Mouse (Mus musculus): ENCODE data around the gene Syn3.

Syn3 gene

GRCm38 (mm10) chr10:86369346-86369745, 129.3 kb downstream of the Syn3 start:
- DNase-seq (ENCODE audit: low spot score in 2 of 2): no peak

GRCm38 (mm10) chr10:86368811-86369210, 129.9 kb downstream of the Syn3 start:
- peak; percentile 74 to 75 for DNase-seq (ENCODE audit: low spot score in 2 of 2)

DNA sequence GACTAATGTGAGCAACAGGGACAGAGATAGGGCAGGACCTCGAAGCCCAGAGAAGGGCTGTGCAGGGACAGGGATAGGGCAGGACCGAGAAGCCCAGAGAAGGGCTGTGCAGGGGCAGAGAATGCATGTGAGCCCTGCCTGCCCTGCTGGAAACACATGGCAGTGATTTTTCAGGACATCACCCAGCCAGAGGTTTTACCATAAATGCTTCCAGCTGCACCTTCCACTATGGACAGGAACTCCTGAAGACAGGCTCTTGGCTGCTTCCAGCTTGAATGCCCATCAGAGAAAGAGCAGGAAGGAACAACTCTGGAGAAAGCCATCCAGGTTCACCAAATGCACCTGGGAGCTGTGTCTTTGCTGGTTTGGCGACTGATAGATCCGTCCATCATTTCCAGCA, 131.3 kb downstream of the Syn3 start:
- no peak for DNase-seq (ENCODE audit: low spot score in 2 of 2)

DNA sequence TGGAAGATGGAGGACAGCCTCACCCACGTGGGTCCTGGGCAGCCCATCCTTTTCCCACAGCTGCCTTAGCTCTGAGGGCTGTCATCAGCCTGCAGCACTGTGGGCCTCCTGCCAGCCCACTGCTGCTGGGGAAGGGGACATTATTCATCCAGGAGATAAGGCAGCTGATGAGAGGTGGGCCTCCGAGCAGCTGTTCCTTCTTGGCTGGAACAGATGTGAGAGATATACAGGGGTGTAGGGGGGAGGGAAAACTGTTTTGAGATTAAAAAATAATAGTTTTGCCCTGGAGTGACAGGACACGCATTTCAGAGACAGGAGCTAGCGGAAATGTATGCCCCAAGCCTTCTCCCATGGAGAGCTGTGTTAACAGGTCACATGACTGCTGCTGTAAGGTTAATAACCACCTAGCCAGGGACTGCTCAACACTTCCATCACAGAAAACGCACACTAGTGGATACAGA, 133.0 kb downstream of the Syn3 start:
- peak; percentile 66 to 71 for DNase-seq (ENCODE audit: low spot score in 2 of 2)

- no peak for DNase-seq (ENCODE audit: low spot score in 2 of 2)
Measured at GRCm38 (mm10) chr10:86363669-86364309, 134.9 kb downstream of the Syn3 start.

- no peak for DNase-seq (ENCODE audit: low spot score in 2 of 2)
Measured at GRCm38 (mm10) chr10:86359699-86360098, 139.0 kb downstream of the Syn3 start.

GRCm38 (mm10) chr10:86359208-86359607, 139.5 kb downstream of the Syn3 start:
- no peak for DNase-seq (ENCODE audit: low spot score in 2 of 2)

GRCm38 (mm10) chr10:86358307-86358975, 140.3 kb downstream of the Syn3 start:
- DNase-seq (ENCODE audit: low spot score in 2 of 2): no peak

DNA sequence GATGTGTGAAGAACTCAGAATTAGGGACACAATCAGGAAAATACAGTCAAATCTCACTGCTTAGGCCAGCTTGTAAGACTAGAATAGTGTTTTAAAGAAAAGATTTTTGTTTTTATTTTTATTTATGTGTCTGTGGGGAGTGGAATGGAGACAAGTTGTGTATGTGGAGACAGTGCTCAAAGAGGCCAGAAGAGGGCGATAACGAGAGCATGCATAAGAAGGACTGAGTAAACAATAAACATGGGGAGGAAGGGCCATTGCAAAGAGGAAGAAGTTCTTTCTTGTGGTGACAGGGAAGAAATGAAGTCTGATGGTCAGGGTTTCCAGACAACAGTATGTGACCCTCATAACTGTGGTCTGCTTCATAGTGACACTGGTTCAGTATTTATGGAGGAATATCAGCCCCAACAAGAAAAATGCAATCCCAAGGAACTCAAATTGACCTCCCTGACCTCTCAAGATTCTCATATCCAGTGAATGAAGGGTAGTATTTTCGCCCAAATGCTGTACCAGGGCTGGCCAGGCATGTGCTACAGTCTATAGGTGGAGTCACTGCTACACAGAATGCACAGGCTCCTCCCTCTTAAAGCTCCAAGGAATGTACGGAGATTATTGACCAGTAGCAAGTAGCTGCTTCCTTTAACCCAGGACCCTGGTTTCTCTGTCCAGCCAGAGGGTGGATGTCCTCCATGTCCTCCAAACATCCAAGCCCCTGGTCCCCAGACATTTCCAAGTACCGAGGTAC, 141.7 kb downstream of the Syn3 start:
- no peak for DNase-seq (ENCODE audit: low spot score in 2 of 2)

DNA sequence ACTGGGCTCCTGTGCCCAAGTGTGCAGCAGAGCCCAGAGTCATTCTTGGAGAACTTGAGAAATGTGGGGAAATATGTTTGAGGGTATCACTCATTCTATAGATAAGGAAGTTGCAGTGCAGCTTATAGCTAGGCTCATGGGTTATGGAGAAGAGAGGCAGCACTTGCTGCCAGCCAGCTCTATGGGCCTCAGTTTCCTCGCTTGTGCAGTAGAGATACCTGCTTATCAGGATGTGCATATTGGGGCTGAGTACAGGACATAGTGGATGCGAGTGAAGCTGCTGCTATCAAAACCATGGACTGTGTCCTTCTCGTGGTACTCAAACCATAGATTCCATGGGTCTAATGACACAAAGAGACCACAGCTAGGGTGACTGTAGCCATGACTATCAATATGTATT, 146.2 kb downstream of the Syn3 start:
- no peak for DNase-seq (ENCODE audit: low spot score in 2 of 2)

GRCm38 (mm10) chr10:86351287-86351686, 147.4 kb downstream of the Syn3 start:
- no peak for DNase-seq (ENCODE audit: low spot score in 2 of 2)

GRCm38 (mm10) chr10:86346235-86346840, 152.4 kb downstream of the Syn3 start:
- DNase-seq (ENCODE audit: low spot score in 2 of 2): no peak

DNA sequence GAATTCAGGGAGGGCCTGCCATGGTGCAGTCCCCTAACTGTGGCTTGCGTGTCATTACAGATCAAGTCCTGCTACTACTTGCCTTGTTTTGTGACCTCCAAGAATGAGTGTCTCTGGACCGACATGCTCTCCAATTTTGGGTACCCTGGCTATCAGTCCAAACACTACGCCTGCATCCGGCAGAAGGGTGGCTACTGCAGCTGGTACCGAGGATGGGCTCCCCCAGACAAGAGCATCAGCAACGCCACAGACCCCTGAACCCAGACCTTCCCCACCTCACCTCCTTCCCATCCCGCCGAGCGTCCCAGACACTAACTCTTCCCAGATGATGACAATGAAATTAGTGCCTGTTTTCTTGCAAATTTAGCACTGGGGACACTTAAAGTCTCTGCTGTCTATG, 153.1 kb downstream of the Syn3 start:
- no peak for DNase-seq (ENCODE audit: low spot score in 2 of 2)

- peak in 1 of 2 experiments; percentile 40 for DNase-seq (ENCODE audit: low spot score in 2 of 2)
Measured at GRCm38 (mm10) chr10:86344654-86345053, 154.0 kb downstream of the Syn3 start.

- DNase-seq (ENCODE audit: low spot score in 2 of 2): no peak
Measured at GRCm38 (mm10) chr10:86343931-86344330, 154.8 kb downstream of the Syn3 start.

- DNase-seq (ENCODE audit: low spot score in 2 of 2): no peak
Measured at GRCm38 (mm10) chr10:86343362-86343761, 155.3 kb downstream of the Syn3 start.

DNA sequence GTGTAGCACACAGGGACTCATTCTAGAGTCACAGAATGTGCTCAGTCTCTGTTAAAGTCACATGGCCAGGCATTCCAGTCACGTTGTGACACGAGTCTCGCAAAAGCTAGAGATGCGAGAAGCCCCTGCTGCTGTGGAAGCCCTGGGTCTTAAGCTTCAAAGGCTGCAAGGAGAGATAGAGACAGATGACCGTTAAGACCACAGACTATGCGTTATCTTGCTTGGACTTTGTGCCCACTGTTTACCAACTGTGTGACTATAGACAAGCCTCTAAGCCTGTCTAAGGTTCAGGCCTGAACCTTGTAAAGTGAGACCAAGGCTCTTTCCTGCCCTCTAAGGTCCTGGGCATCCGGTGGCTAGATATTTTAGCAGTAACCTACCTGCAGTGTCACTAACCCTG, 156.0 kb downstream of the Syn3 start:
- DNase-seq (ENCODE audit: low spot score in 2 of 2): no peak

DNA sequence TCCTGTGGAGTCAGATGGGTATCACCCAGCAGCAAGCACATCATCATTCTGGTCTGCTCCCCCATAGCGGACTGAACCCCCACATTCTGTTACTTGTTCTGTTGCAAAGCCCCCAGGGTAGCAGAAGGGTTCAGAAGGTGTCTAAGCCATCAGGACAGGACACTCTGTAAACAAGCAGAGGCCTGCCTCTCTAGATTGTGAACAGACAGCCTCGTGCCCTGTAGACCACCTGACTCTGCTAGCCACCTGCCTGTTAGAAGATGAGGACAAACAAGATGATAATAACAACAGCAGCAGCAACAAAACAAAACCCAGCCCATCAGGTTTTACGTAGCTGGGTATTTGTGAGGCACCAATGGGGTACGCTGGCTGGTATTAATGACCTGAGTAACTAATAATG, 156.5 kb downstream of the Syn3 start:
- no peak for DNase-seq (ENCODE audit: low spot score in 2 of 2)

DNA sequence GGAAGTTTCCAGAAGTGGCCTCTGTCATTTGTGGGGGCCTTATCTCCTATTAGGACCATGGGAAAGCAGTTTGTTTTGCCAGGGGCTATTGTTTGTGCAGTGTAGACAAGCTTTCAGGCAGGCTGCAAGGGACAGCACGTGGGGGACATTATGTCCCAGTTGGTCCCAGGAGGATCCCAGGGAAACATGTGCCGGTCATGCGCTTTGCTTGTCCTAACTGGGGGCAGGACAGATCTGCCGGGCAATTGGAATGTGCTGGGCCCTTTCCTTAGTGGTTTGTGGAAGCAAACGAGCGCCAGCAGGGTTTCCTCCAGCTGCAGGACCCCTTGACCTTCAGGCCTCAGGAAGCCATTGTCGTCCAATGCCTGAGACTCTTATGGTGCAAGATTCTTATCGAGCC, 157.1 kb downstream of the Syn3 start:
- DNase-seq (ENCODE audit: low spot score in 2 of 2): peak; percentile 92 to 97

DNA sequence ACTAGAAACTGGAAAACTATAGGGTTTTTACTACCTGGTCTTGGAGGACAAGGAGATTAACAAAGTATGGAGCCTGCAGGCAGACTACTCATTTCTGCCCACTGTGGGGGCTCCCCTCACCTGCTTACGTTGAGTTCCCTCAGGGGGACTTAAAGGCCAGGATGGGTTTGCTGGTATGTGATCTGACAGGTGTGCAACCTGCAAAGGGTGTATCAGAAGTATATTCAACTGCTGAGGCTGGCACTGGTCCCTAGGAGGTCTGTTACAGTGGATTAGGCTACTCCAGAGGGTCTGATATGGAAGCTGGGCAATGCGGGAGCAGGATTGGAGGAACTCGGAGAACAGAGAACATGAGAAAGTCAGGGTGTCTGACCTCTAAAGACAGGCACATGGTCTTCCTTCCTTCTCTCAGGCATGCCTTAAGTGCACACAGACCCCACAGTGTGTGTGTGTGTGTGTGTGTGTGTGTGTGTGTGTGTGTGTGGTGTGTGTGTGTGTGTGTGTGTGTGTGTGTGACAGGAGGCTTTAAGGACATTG, 157.6 kb downstream of the Syn3 start:
- DNase-seq (ENCODE audit: low spot score in 2 of 2): no peak

DNA sequence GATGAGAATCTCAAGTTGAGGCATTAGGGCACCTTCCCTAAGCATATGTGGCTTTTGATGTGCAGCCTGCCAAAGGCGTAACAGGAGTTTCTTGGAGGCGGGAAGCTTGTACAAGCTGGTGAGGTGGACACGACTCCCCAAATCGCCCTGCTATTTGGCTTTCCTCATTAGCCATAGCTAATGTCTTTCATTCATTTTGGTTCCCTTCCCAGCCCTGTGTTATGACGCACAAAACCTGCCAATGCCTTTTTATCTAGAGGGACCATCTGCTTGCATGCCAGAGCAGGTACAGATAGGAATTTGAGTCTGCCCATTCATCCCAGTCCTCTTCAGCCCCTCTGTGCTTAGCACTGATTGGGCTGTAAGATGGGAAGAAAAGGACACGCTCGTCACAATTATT, 158.3 kb downstream of the Syn3 start:
- no peak for DNase-seq (ENCODE audit: low spot score in 2 of 2)
